Mouse (Mus musculus) forebrain, embryonic 14.5 days (tissue): ENCODE results near the gene Hoxb3. TPM values are rescaled to one million over a fixed set of nuclear protein-coding genes. Genes with fewer than 3 reads are reported as not detected.

Experiments used
- ATAC-seq: fragments of 200-750 bp; cut with Nextera tagmentation; 2 replicates; pipeline ENCODE4 v1.8.0; 2017; ENCODE audit warnings: mild to moderate bottlenecking, moderate library complexity
- DNase-seq: peaks from one replicate; pipeline ENCODE4 v3.0.0-alpha.2; 2015; ENCODE audit warnings: low spot score
- H3K27ac ChIP-seq: fragments of 300-500 bp; sonication (generic); 2 replicates; pipeline ENCODE4 v1.5.1; 2014; ENCODE audit warnings: low read depth, mild to moderate bottlenecking, control low read depth, low read length, moderate library complexity
- H3K27me3 ChIP-seq: fragments of 300-500 bp; sonication (generic); replicated peaks from 2 replicates; pipeline ENCODE4 v1.6.1; 2014; ENCODE audit warnings: low read length, control low read depth, mixed read lengths; ENCODE audit not compliant: control insufficient read depth, insufficient read depth
- H3K36me3 ChIP-seq: fragments of 300-500 bp; sonication (generic); 2 replicates; pipeline ENCODE4 v1.6.1; 2014; ENCODE audit warnings: low read length, control low read depth; ENCODE audit not compliant: control insufficient read depth, insufficient read depth
- H3K4me1 ChIP-seq: fragments of 300-500 bp; sonication (generic); 2 replicates; pipeline ENCODE4 v1.6.1; 2014; ENCODE audit warnings: antibody characterized with exemption, low read length, control low read depth; ENCODE audit not compliant: control insufficient read depth, insufficient read depth
- H3K4me2 ChIP-seq: fragments of 300-500 bp; sonication (generic); 2 replicates; pipeline ENCODE4 v1.6.1; 2014; ENCODE audit warnings: mild to moderate bottlenecking, control low read depth, low read length
- H3K4me3 ChIP-seq: fragments of 300-500 bp; sonication (generic); 2 replicates; pipeline ENCODE4 v1.5.1; 2014; ENCODE audit warnings: low read depth, low read length, control low read depth
- H3K9ac ChIP-seq: fragments of 300-500 bp; sonication (generic); 2 replicates; pipeline ENCODE4 v1.6.1; 2014; ENCODE audit warnings: mild to moderate bottlenecking, low read length, control low read depth, moderate library complexity
- H3K9me3 ChIP-seq: fragments of 300-500 bp; sonication (generic); replicated peaks from 2 replicates; pipeline ENCODE4 v1.6.1; 2016; ENCODE audit warnings: low read length, control low read depth, mixed read lengths; ENCODE audit not compliant: control insufficient read depth
- WGBS: fragments of 180-500 bp; shearing (Covaris S2); extraction: QIAGEN DNeasy Blood & Tissue Kit; methylation state at CpG from one replicate; pipeline ENCODE4 v1.1.7; 2014; 5-methylcytosine and 5-hydroxymethylcytosine counted together
- polyA plus RNA-seq: library from polyadenylated mRNA; unstranded; fragments of >200 nt; fragmentation: Nextera tagmentation; extraction: Ambion mirVana; gene quantifications from 2 replicates; pipeline ENCODE4 v1.2.1, GENCODE M21; 2014

The Hoxb3 gene
- polyA plus RNA-seq, 1 experiment from 2014 or later: not detected

GRCm38 (mm10) chr11:96367141-96367540 lies 44.0 kb downstream of the Hoxb3 start:
- Histone ChIP-seq H3K27me3 (peaks cover 95% of the 10 kb centered on the region), H3K9ac (no peak overlapping the region), H3K4me3 (no peak overlapping the region), H3K4me1 (no peaks in the 10 kb centered on the region), H3K27ac (no peak overlapping the region), H3K9me3 (no peaks in the 10 kb centered on the region), H3K36me3 (no peaks in the 10 kb centered on the region), H3K4me2 (no peak overlapping the region)
- 8% methylated on average over 6 of the region's 6 CpGs for WGBS
- DNase-seq (no peak), ATAC-seq (no peak)

DNA sequence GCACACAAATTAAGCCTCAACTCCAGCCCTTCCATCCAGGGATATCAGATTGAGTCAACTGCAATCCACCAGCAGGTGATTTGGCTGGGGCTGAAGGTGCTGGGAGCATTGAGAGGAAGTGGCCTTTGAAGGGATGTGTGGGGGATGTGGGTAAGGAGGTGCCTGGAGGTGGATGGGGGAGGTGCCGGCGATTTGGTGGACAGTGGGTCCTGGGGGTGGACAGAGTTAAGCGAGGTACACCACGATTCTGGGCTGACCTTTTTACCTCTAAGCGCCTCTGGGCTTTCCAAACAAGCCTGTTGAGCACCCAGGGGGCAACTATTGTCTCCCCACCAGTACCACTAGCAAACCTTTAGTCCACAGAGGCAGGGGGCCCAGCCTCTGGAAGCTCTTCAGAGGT lies 45.6 kb downstream of the Hoxb3 start:
- Histone ChIP-seq H3K27me3 (peaks cover 97% of the 10 kb centered on the region), H3K4me3 (no peak overlapping the region), H3K4me2 (no peak overlapping the region), H3K27ac (no peak overlapping the region), H3K4me1 (no peaks in the 10 kb centered on the region), H3K36me3 (no peaks in the 10 kb centered on the region), H3K9me3 (no peaks in the 10 kb centered on the region), H3K9ac (no peak overlapping the region)
- DNase-seq: no peak
- 3% methylated on average over 5 of the region's 5 CpGs for WGBS
- no peak for ATAC-seq

DNA sequence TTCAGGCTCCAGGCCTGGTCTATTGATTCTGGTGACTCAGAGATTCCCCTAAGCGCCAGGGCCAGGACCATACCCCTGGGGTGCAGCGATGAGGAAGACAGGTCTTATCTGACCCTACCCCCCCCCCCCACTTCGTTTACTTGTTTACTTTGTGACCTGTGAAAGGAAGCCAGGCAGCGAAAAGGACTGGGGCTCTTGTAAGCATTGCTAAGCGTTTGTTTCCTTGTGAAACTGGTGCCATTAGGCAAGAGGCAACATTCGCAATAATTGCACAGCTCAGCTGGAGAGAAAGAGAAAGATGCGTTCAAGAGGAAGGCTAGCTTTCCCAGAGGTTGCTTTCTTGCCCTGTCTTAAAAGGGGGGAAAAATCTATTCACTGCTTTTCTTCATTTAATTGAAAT lies 46.0 kb downstream of the Hoxb3 start:
- no peak overlapping the region for H3K4me3 ChIP-seq
- H3K9ac ChIP-seq: no peak overlapping the region
- H3K36me3 ChIP-seq: no peaks in the 10 kb centered on the region
- ATAC-seq (no peak), DNase-seq (no peak)
- H3K27me3 ChIP-seq: peaks cover 97% of the 10 kb centered on the region
- H3K4me1 ChIP-seq: no peaks in the 10 kb centered on the region
- no peak overlapping the region for H3K4me2 ChIP-seq
- H3K9me3 ChIP-seq: no peaks in the 10 kb centered on the region
- H3K27ac ChIP-seq: no peak overlapping the region
- 6% methylated on average over 7 of the region's 7 CpGs for WGBS

- ATAC-seq: no peak
- peaks cover 95% of the 10 kb centered on the region for H3K27me3 ChIP-seq
- WGBS: 8% methylated on average over 3 of the region's 3 CpGs
Observed at GRCm38 (mm10) chr11:96371726-96372125, 48.6 kb downstream of the Hoxb3 start.

DNA sequence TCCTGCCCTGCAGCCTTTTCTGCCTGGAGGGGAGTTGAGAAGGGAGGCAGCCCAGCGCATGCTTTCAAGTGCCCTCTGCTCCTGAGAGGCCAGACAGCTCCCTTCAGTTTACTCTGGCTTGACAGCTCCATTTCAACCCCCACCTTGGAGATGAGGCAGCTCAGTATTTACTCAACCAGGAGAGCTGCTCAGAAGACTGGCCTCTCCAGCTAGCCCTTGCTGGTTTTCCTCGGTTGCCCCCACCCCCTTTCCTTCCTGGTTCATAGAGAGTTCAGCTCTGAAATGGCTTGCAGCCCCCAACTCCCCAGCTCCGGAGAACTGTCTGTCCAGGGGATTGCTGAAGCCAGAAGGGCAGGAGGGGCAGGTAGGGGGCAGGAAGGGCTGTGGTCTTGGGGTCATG lies 49.4 kb downstream of the Hoxb3 start:
- Histone ChIP-seq H3K4me2 (no peak overlapping the region), H3K36me3 (no peaks in the 10 kb centered on the region), H3K4me1 (no peaks in the 10 kb centered on the region), H3K27me3 (peaks cover 93% of the 10 kb centered on the region), H3K9me3 (no peaks in the 10 kb centered on the region), H3K4me3 (no peak overlapping the region), H3K27ac (no peak overlapping the region), H3K9ac (no peak overlapping the region)
- no peak for DNase-seq
- no peak for ATAC-seq
- 5% methylated on average over 3 of the region's 3 CpGs for WGBS

More at GRCm38 (mm10) chr11:96371726-96372125, 48.6 kb downstream of the Hoxb3 start:
- Histone ChIP-seq H3K9me3 (no peaks in the 10 kb centered on the region), H3K9ac (no peak overlapping the region), H3K4me1 (no peaks in the 10 kb centered on the region), H3K36me3 (no peaks in the 10 kb centered on the region), H3K4me2 (no peak overlapping the region), H3K4me3 (no peak overlapping the region), H3K27ac (no peak overlapping the region)
- no peak for DNase-seq

GRCm38 (mm10) chr11:96374810-96375209 lies 51.7 kb downstream of the Hoxb3 start:
- DNase-seq (no peak), ATAC-seq (no peak)
- Histone ChIP-seq H3K36me3 (no peaks in the 10 kb centered on the region), H3K27ac (no peak overlapping the region), H3K4me2 (no peak overlapping the region), H3K27me3 (peaks cover 75% of the 10 kb centered on the region), H3K4me1 (no peaks in the 10 kb centered on the region), H3K9me3 (no peaks in the 10 kb centered on the region), H3K9ac (no peak overlapping the region), H3K4me3 (no peak overlapping the region)
- WGBS: 2% methylated on average over 7 of the region's 7 CpGs

DNA sequence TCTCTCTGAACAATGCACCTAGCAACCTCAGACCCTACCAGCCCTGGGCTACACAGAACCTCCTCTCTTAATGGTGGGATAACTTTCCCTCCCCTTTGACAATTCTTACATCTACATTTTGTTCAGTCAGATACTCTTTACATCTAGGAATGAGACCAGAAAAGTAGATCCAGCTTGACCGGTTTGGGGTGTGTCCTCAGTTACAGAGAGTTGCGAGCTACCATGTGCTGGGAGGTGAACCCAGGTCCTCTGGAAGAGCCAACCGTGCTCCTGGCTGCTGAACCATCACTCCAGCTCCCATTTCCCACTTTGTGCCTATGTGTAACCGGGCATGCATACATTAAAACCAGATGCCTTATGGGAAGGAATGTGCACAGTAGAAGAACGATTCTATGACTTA lies 60.3 kb downstream of the Hoxb3 start:
- ATAC-seq (no peak), DNase-seq (no peak)
- H3K27ac ChIP-seq: no peak overlapping the region
- no peak overlapping the region for H3K4me2 ChIP-seq
- no peak overlapping the region for H3K9ac ChIP-seq
- H3K9me3 ChIP-seq: no peaks in the 10 kb centered on the region
- no peaks in the 10 kb centered on the region for H3K36me3 ChIP-seq
- WGBS: 72% methylated on average over 5 of the region's 5 CpGs
- no peak overlapping the region for H3K4me3 ChIP-seq
- H3K4me1 ChIP-seq: no peaks in the 10 kb centered on the region
- H3K27me3 ChIP-seq: peaks cover 9% of the 10 kb centered on the region; the same call in 1 of the 2 replicates

- H3K9ac ChIP-seq: no peak overlapping the region
- DNase-seq (no peak), ATAC-seq (no peak)
- H3K36me3 ChIP-seq: no peaks in the 10 kb centered on the region
- H3K4me1 ChIP-seq: no peaks in the 10 kb centered on the region
- H3K27ac ChIP-seq: no peak overlapping the region
- no peak overlapping the region for H3K4me2 ChIP-seq
- 81% methylated on average over 2 of the region's 2 CpGs for WGBS
- H3K4me3 ChIP-seq: no peak overlapping the region
- no peaks in the 10 kb centered on the region for H3K9me3 ChIP-seq
- no peaks in the 10 kb centered on the region for H3K27me3 ChIP-seq
Observed at GRCm38 (mm10) chr11:96387635-96388034, 64.5 kb downstream of the Hoxb3 start.

GRCm38 (mm10) chr11:96396772-96397626 lies 73.9 kb downstream of the Hoxb3 start:
- no peak overlapping the region for H3K9ac ChIP-seq
- H3K27ac ChIP-seq: no peak overlapping the region
- H3K4me1 ChIP-seq: no peaks in the 10 kb centered on the region
- DNase-seq (no peak), ATAC-seq (no peak)
- H3K9me3 ChIP-seq: no peaks in the 10 kb centered on the region
- no peaks in the 10 kb centered on the region for H3K36me3 ChIP-seq
- H3K4me2 ChIP-seq: no peak overlapping the region
- WGBS: 15% methylated on average over 15 of the region's 15 CpGs
- H3K27me3 ChIP-seq: no peaks in the 10 kb centered on the region
- H3K4me3 ChIP-seq: no peak overlapping the region
